12 mouse cellular contexts compared by ENCODE assay signal in the genomic region with DNA sequence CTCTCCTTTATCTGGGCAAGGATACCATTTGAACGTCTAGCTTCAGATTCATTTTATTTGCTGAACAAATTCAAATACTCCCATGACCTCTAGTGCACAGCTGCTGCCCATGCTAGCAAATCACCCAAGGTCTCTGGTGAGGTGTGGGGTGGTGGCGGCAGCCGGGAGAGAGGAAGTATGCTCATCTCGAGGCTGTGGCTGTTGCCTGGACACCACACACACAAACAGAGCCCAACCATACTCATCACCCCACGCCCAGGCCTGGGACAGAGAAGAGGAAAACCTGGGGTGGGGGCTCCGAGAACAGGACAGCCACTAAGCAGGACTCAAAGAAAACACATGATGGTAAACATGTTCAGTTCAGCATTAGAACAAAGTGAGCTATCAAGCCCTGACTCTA. TPM values are rescaled to one million over a fixed set of nuclear protein-coding genes. Genes with fewer than 3 reads are reported as not detected.
DNase-seq lines count a peak whose midpoint lies in the region; ATAC-seq and TF ChIP-seq lines count a peak whose summit lies in the region.
"Had no signal": no experiment of that assay in that cellular context is flagged by ENCODE, and none has a peak within 500 bp of the region (broad histone marks: within the 10 kb centered on the region; RNA-seq: fewer than 3 reads in every experiment).

No protein-coding gene starts in this region.

- WGBS in heart, embryonic 16.5 days: 34% methylated on average over 6 of the region's 6 CpGs
- 26% methylated on average over 6 of the region's 6 CpGs for WGBS in lung, postnatal 0 days
- WGBS in embryonic facial prominence, embryonic 10.5 days: 79% methylated on average over 6 of the region's 6 CpGs
- 62% methylated on average over 6 of the region's 6 CpGs for WGBS in kidney, embryonic 14.5 days

- H3K4me1 ChIP-seq in heart, embryonic 16.5 days (ENCODE audit: control insufficient read depth, insufficient read depth, low read length): peaks cover 13% of the 10 kb centered on the region
- peaks cover under 1% of the 10 kb centered on the region; the same call in 1 of the 2 replicates for H3K4me1 ChIP-seq in lung, postnatal 0 days (ENCODE audit: insufficient read depth, low read depth, low read length)
- H3K4me1 ChIP-seq in embryonic facial prominence, embryonic 10.5 days: no peaks in the 10 kb centered on the region
- H3K4me1 ChIP-seq in kidney, embryonic 14.5 days (ENCODE audit: control insufficient read depth, insufficient read depth, low read length): no peaks in the 10 kb centered on the region

- ATAC-seq in CD4-positive, CD25-positive, alpha-beta regulatory T cell, adult 4 months: peak; percentile 51
- ATAC-seq in heart, embryonic 16.5 days (replicated peaks; ENCODE audit: extremely low read depth, insufficient read depth, low FRiP score): peak; percentile 75
- ATAC-seq in lung, postnatal 0 days: peak; percentile 85
- no peak for ATAC-seq in kidney, embryonic 14.5 days (ENCODE audit: low FRiP score, low TSS enrichment)

- no peaks in the 10 kb centered on the region for H3K9me3 ChIP-seq in heart, embryonic 16.5 days (replicated peaks; ENCODE audit: control insufficient read depth, low read length)
- H3K9me3 ChIP-seq in lung, postnatal 0 days (ENCODE audit: low read length): no peaks in the 10 kb centered on the region
- H3K9me3 ChIP-seq in embryonic facial prominence, embryonic 10.5 days: no peaks in the 10 kb centered on the region
- no peaks in the 10 kb centered on the region for H3K9me3 ChIP-seq in kidney, embryonic 14.5 days (ENCODE audit: control insufficient read depth, low read length)
- H3K9me3 ChIP-seq: hindbrain, embryonic 15.5 days had no signal

- H3K4me2 ChIP-seq in heart, embryonic 16.5 days (ENCODE audit: low read depth, low read length): no peak overlapping the region
- H3K4me2 ChIP-seq in lung, postnatal 0 days (replicated peaks; ENCODE audit: low read depth, low read length): no peak overlapping the region
- no peak overlapping the region for H3K4me2 ChIP-seq in kidney, embryonic 14.5 days (replicated peaks; ENCODE audit: low read depth, low read length)
- H3K4me2 ChIP-seq: hindbrain, embryonic 15.5 days had no signal

- no peaks in the 10 kb centered on the region for H3K27me3 ChIP-seq in heart, embryonic 16.5 days (ENCODE audit: control insufficient read depth, insufficient read depth, low read length)
- no peaks in the 10 kb centered on the region for H3K27me3 ChIP-seq in lung, postnatal 0 days (replicated peaks; ENCODE audit: insufficient read depth, low read length)
- no peaks in the 10 kb centered on the region for H3K27me3 ChIP-seq in embryonic facial prominence, embryonic 10.5 days (replicated peaks; ENCODE audit: low read depth, poor library complexity, severe bottlenecking)
- no peaks in the 10 kb centered on the region for H3K27me3 ChIP-seq in kidney, embryonic 14.5 days (ENCODE audit: control insufficient read depth, insufficient read depth, low read length)
- H3K27me3 ChIP-seq: hindbrain, embryonic 15.5 days had no signal

- H3K36me3 ChIP-seq in heart, embryonic 16.5 days (ENCODE audit: control insufficient read depth, insufficient read depth): peaks cover 29% of the 10 kb centered on the region
- H3K36me3 ChIP-seq in lung, postnatal 0 days (ENCODE audit: insufficient read depth, low read length): peaks cover 30% of the 10 kb centered on the region; the same call in 1 of the 2 replicates
- H3K36me3 ChIP-seq in embryonic facial prominence, embryonic 10.5 days (replicated peaks): peaks cover 63% of the 10 kb centered on the region
- peaks cover 32% of the 10 kb centered on the region for H3K36me3 ChIP-seq in kidney, embryonic 14.5 days (ENCODE audit: control insufficient read depth, insufficient read depth, low read length)

- no peak overlapping the region for H3K27ac ChIP-seq in heart, embryonic 16.5 days (ENCODE audit: low read length)
- no peak overlapping the region for H3K27ac ChIP-seq in lung, postnatal 0 days (ENCODE audit: low read length)
- H3K27ac ChIP-seq in embryonic facial prominence, embryonic 10.5 days (replicated peaks): no peak overlapping the region
- no peak overlapping the region for H3K27ac ChIP-seq in kidney, embryonic 14.5 days (ENCODE audit: low read depth, low read length)
- H3K27ac ChIP-seq: hindbrain, embryonic 15.5 days had no signal

- peak; percentile 72 for DNase-seq in 416B (ENCODE audit: low read depth)
- DNase-seq in lung, postnatal 0 days (ENCODE audit: low spot score): peak; percentile 49
- DNase-seq in embryonic facial prominence, embryonic 10.5 days (ENCODE audit: low spot score): no peak
- no peak for DNase-seq in left cerebral cortex, adult 18-20 months (ENCODE audit: low spot score in 2 of 2)
- DNase-seq in layer of hippocampus, postnatal 14 days (ENCODE audit: low spot score in 2 of 2): no peak
- DNase-seq: right cerebral cortex, adult 18-20 months had no signal

- TF ChIP-seq CTCF in lung, postnatal 0 days (IDR thresholded peaks at IDR 0.05): no peak

- H3K9ac ChIP-seq in heart, embryonic 16.5 days (ENCODE audit: low read length): no peak overlapping the region; the same call in 1 of the 2 replicates
- H3K9ac ChIP-seq in lung, postnatal 0 days (replicated peaks; ENCODE audit: low read depth): no peak overlapping the region
- H3K9ac ChIP-seq in kidney, embryonic 14.5 days (ENCODE audit: low read depth, low read length): no peak overlapping the region
- H3K9ac ChIP-seq: hindbrain, embryonic 15.5 days had no signal

- no peak for TF ChIP-seq EP300 in lung, postnatal 0 days (IDR thresholded peaks at IDR 0.05)

- H3K4me3 ChIP-seq in heart, embryonic 16.5 days (ENCODE audit: low read length): no peak overlapping the region
- no peak overlapping the region for H3K4me3 ChIP-seq in lung, postnatal 0 days (ENCODE audit: low read depth, low read length)
- H3K4me3 ChIP-seq in embryonic facial prominence, embryonic 10.5 days: no peak overlapping the region
- no peak overlapping the region for H3K4me3 ChIP-seq in kidney, embryonic 14.5 days (ENCODE audit: low read length)
- H3K4me3 ChIP-seq: hindbrain, embryonic 15.5 days had no signal

RNA-seq across cellular contexts. Expression of a gene that starts 11.5 kb away (rescaled TPM):
- polyA plus RNA-seq in CD4-positive, CD25-positive, alpha-beta regulatory T cell, adult 4 months (2017; shearing (Covaris generic)): 1 to 10 TPM; 6.7 to 9.1 TPM
- polyA plus RNA-seq in heart, embryonic 16.5 days (2015; fragmentation: Nextera tagmentation; extraction: Ambion mirVana): 4.9 and 5.8 TPM in 2 replicates
- polyA plus RNA-seq in lung, postnatal 0 days (2015; fragmentation: Nextera tagmentation; extraction: Ambion mirVana): 6.8 and 7.5 TPM in 2 replicates
- polyA plus RNA-seq in embryonic facial prominence, embryonic 10.5 days (2016; fragmentation: Nextera tagmentation; extraction: Ambion mirVana): 9.3 and 11.0 TPM in 2 replicates
- 100 to 1,000 TPM; 129 to 135 TPM for total RNA-seq in left cerebral cortex, adult 18-20 months (2021)
- 8.3 and 10.2 TPM in 2 replicates for polyA plus RNA-seq in kidney, embryonic 14.5 days (2014; fragmentation: Nextera tagmentation; extraction: Ambion mirVana)
- total RNA-seq in layer of hippocampus, postnatal 14 days (2021): 100 to 1,000 TPM; 140 TPM

RNA-seq across cellular contexts. Expression of a gene that starts 16.1 kb away (rescaled TPM):
- 1 to 10 TPM; 2.9 to 4.2 TPM for polyA plus RNA-seq in CD4-positive, CD25-positive, alpha-beta regulatory T cell, adult 4 months (2017; shearing (Covaris generic))
- polyA plus RNA-seq in heart, embryonic 16.5 days (2015; fragmentation: Nextera tagmentation; extraction: Ambion mirVana): 1.0 and 1.5 TPM in 2 replicates
- 0.90 and 0.91 TPM in 2 replicates for polyA plus RNA-seq in lung, postnatal 0 days (2015; fragmentation: Nextera tagmentation; extraction: Ambion mirVana)
- 1.9 and 2.1 TPM in 2 replicates for polyA plus RNA-seq in embryonic facial prominence, embryonic 10.5 days (2016; fragmentation: Nextera tagmentation; extraction: Ambion mirVana)
- total RNA-seq in left cerebral cortex, adult 18-20 months (2021): 10 to 100 TPM; 13.9 to 16.7 TPM
- 1.0 and 1.4 TPM in 2 replicates for polyA plus RNA-seq in kidney, embryonic 14.5 days (2014; fragmentation: Nextera tagmentation; extraction: Ambion mirVana)
- 10 to 100 TPM; 15.0 to 18.4 TPM for total RNA-seq in layer of hippocampus, postnatal 14 days (2021)

RNA-seq across cellular contexts. Expression of a gene that starts 37.6 kb away (rescaled TPM):
- polyA plus RNA-seq in CD4-positive, CD25-positive, alpha-beta regulatory T cell, adult 4 months (2017; shearing (Covaris generic)): 10 to 100 TPM; 45.4 to 48.2 TPM
- polyA plus RNA-seq in heart, embryonic 16.5 days (2015; fragmentation: Nextera tagmentation; extraction: Ambion mirVana): 76.6 and 82.0 TPM in 2 replicates
- 49.7 and 54.4 TPM in 2 replicates for polyA plus RNA-seq in lung, postnatal 0 days (2015; fragmentation: Nextera tagmentation; extraction: Ambion mirVana)
- polyA plus RNA-seq in embryonic facial prominence, embryonic 10.5 days (2016; fragmentation: Nextera tagmentation; extraction: Ambion mirVana): 131 and 136 TPM in 2 replicates
- 100 to 1,000 TPM; 100 to 105 TPM for total RNA-seq in left cerebral cortex, adult 18-20 months (2021)
- 113 and 140 TPM in 2 replicates for polyA plus RNA-seq in kidney, embryonic 14.5 days (2014; fragmentation: Nextera tagmentation; extraction: Ambion mirVana)
- total RNA-seq in layer of hippocampus, postnatal 14 days (2021): 10 to 100 TPM; 89.0 to 94.8 TPM

RNA-seq across cellular contexts. Expression of a gene that starts 43.1 kb away (rescaled TPM):
- polyA plus RNA-seq in CD4-positive, CD25-positive, alpha-beta regulatory T cell, adult 4 months (2017; shearing (Covaris generic)): not detected
- polyA plus RNA-seq in heart, embryonic 16.5 days (2015; fragmentation: Nextera tagmentation; extraction: Ambion mirVana): 0.49 and 1.1 TPM in 2 replicates
- 0.31 and 0.45 TPM in 2 replicates for polyA plus RNA-seq in lung, postnatal 0 days (2015; fragmentation: Nextera tagmentation; extraction: Ambion mirVana)
- polyA plus RNA-seq in embryonic facial prominence, embryonic 10.5 days (2016; fragmentation: Nextera tagmentation; extraction: Ambion mirVana): 2.0 and 2.2 TPM in 2 replicates
- 100 to 1,000 TPM; 436 to 437 TPM for total RNA-seq in left cerebral cortex, adult 18-20 months (2021)
- 1.9 and 3.0 TPM in 2 replicates for polyA plus RNA-seq in kidney, embryonic 14.5 days (2014; fragmentation: Nextera tagmentation; extraction: Ambion mirVana)
- total RNA-seq in layer of hippocampus, postnatal 14 days (2021): 100 to 1,000 TPM; 306 to 327 TPM

RNA-seq across cellular contexts. Expression of a gene that starts 43.5 kb away (rescaled TPM):
- not detected for polyA plus RNA-seq in CD4-positive, CD25-positive, alpha-beta regulatory T cell, adult 4 months (2017; shearing (Covaris generic))
- polyA plus RNA-seq in heart, embryonic 16.5 days (2015; fragmentation: Nextera tagmentation; extraction: Ambion mirVana): 0.17 TPM in 1 of 2 replicates, not detected in the other
- not detected in 2 replicates for polyA plus RNA-seq in lung, postnatal 0 days (2015; fragmentation: Nextera tagmentation; extraction: Ambion mirVana)
- not detected in 2 replicates for polyA plus RNA-seq in embryonic facial prominence, embryonic 10.5 days (2016; fragmentation: Nextera tagmentation; extraction: Ambion mirVana)
- 1 to 10 TPM in 1 of 2 experiments, under 1 TPM in 1; 0.82 to 1.1 TPM for total RNA-seq in left cerebral cortex, adult 18-20 months (2021)
- 0.09 TPM in 1 of 2 replicates, not detected in the other for polyA plus RNA-seq in kidney, embryonic 14.5 days (2014; fragmentation: Nextera tagmentation; extraction: Ambion mirVana)
- under 1 TPM; 0.35 to 0.36 TPM for total RNA-seq in layer of hippocampus, postnatal 14 days (2021)
- polyA plus RNA-seq: embryonic facial prominence, embryonic 11.5 days; liver, adult 2 months had no signal

Comparison
In these comparisons a context has a peak if more than half of its experiments do, and no peak if none do; other contexts are left out.
1. DNase-seq: peak in 416B (single experiment) and lung, postnatal 0 days (single experiment); none in embryonic facial prominence, embryonic 10.5 days (single experiment), left cerebral cortex, adult 18-20 months (0 of 2) and layer of hippocampus, postnatal 14 days (0 of 2).